Mouse (Mus musculus) hindbrain, embryonic 14.5 days (tissue): Measurements from ENCODE around the gene Med26. TPM values are rescaled to one million over a fixed set of nuclear protein-coding genes. Genes with fewer than 3 reads are reported as not detected.

Source experiments
- ATAC-seq: fragments of 200-750 bp; cut with Nextera tagmentation; 2 replicates; pipeline ENCODE4 v1.8.0; 2017; ENCODE audit warnings: moderate number of reproducible peaks, mild to moderate bottlenecking, moderate TSS enrichment, moderate library complexity; ENCODE audit not compliant: low FRiP score
- DNase-seq: peaks from one replicate; pipeline ENCODE4 v3.0.0-alpha.2; 2015; ENCODE audit warnings: low spot score
- H3K27ac ChIP-seq: fragments of 300-500 bp; sonication (generic); 2 replicates; pipeline ENCODE4 v1.5.1; 2014; ENCODE audit warnings: mild to moderate bottlenecking, moderate library complexity
- H3K27me3 ChIP-seq: fragments of 300-500 bp; sonication (generic); 2 replicates; pipeline ENCODE4 v1.6.1; 2014; ENCODE audit warnings: mild to moderate bottlenecking, low read length, mixed read lengths; ENCODE audit not compliant: control insufficient read depth, insufficient read depth
- H3K36me3 ChIP-seq: fragments of 300-500 bp; sonication (generic); replicated peaks from 2 replicates; pipeline ENCODE4 v1.6.1; 2014; ENCODE audit not compliant: control insufficient read depth, insufficient read depth
- H3K4me1 ChIP-seq: fragments of 300-500 bp; sonication (generic); replicated peaks from 2 replicates; pipeline ENCODE4 v1.6.1; 2014; ENCODE audit warnings: antibody characterized with exemption, low read length, mixed read lengths; ENCODE audit not compliant: control insufficient read depth, insufficient read depth
- H3K4me2 ChIP-seq: fragments of 300-500 bp; sonication (generic); replicated peaks from 2 replicates; pipeline ENCODE4 v1.6.1; 2014; ENCODE audit warnings: mild to moderate bottlenecking, moderate library complexity
- H3K4me3 ChIP-seq: fragments of 300-500 bp; sonication (generic); replicated peaks from 2 replicates; pipeline ENCODE4 v1.5.1; 2014; ENCODE audit warnings: mild to moderate bottlenecking, low read length
- H3K9ac ChIP-seq: fragments of 300-500 bp; sonication (generic); 2 replicates; pipeline ENCODE4 v1.6.1; 2014
- H3K9me3 ChIP-seq: fragments of 300-500 bp; sonication (generic); 2 replicates; pipeline ENCODE4 v1.6.1; 2016; ENCODE audit warnings: low read length; ENCODE audit not compliant: control insufficient read depth
- WGBS: fragments of 180-500 bp; shearing (Covaris S2); extraction: QIAGEN DNeasy Blood & Tissue Kit; methylation state at CpG from one replicate; pipeline ENCODE4 v1.1.7; 2014; 5-methylcytosine and 5-hydroxymethylcytosine counted together
- polyA plus RNA-seq: library from polyadenylated mRNA; unstranded; fragments of >200 nt; fragmentation: Nextera tagmentation; extraction: Ambion mirVana; gene quantifications from 2 replicates; pipeline ENCODE4 v1.2.1, GENCODE M21; 2014

Gene Med26
- polyA plus RNA-seq, 1 experiment from 2014 or later, result 13.4 TPM

GRCm38 (mm10) chr8:72496217-72496616, 51.9 kb downstream of the Med26 start:
- Histone ChIP-seq H3K27ac (no peak overlapping the region), H3K4me1 (peaks cover 17% of the 10 kb centered on the region), H3K36me3 (peaks cover 27% of the 10 kb centered on the region), H3K4me3 (no peak overlapping the region), H3K4me2 (no peak overlapping the region), H3K9ac (no peak overlapping the region), H3K27me3 (no peaks in the 10 kb centered on the region), H3K9me3 (no peaks in the 10 kb centered on the region)
- WGBS, result 92% methylated on average over 19 of the region's 19 CpGs
- ATAC-seq, result no peak
- no peak for DNase-seq

- 89% methylated on average over 23 of the region's 23 CpGs for WGBS
These were observed 52.5 kb downstream of the Med26 start for GRCm38 (mm10) chr8:72495411-72496111.

GRCm38 (mm10) chr8:72493381-72493780, 54.7 kb downstream of the Med26 start:
- no peak for DNase-seq
- no peaks in the 10 kb centered on the region for H3K9me3 ChIP-seq
- peak overlapping the region; percentile 58 for H3K27ac ChIP-seq
- H3K4me1 ChIP-seq, result peaks cover 20% of the 10 kb centered on the region
- ATAC-seq, result no peak
- peak overlapping the region; percentile 59 for H3K9ac ChIP-seq
- peaks cover 37% of the 10 kb centered on the region for H3K36me3 ChIP-seq
- H3K4me3 ChIP-seq, result peak overlapping the region; percentile 82
- H3K4me2 ChIP-seq, result peak overlapping the region; percentile 82
- H3K27me3 ChIP-seq, result no peaks in the 10 kb centered on the region
- WGBS, result 16% methylated on average over 8 of the region's 8 CpGs

More at GRCm38 (mm10) chr8:72495411-72496111, 52.5 kb downstream of the Med26 start:
- DNase-seq (no peak), ATAC-seq (no peak)
- Histone ChIP-seq H3K36me3 (peaks cover 27% of the 10 kb centered on the region), H3K9ac (no peak overlapping the region), H3K27me3 (no peaks in the 10 kb centered on the region), H3K27ac (no peak overlapping the region), H3K9me3 (no peaks in the 10 kb centered on the region), H3K4me2 (no peak overlapping the region), H3K4me3 (no peak overlapping the region), H3K4me1 (peaks cover 20% of the 10 kb centered on the region)

- Histone ChIP-seq H3K27ac (peak overlapping the region; percentile 82), H3K9me3 (no peaks in the 10 kb centered on the region), H3K27me3 (no peaks in the 10 kb centered on the region), H3K4me1 (peaks cover 20% of the 10 kb centered on the region), H3K36me3 (peaks cover 43% of the 10 kb centered on the region), H3K9ac (peak overlapping the region; percentile 77), H3K4me2 (peak overlapping the region; percentile 82), H3K4me3 (peak overlapping the region; percentile 82)
- ATAC-seq (peak; percentile 98), DNase-seq (peak; percentile 100)
- WGBS, result under 1% methylated on average over 50 of the region's 56 CpGs
These were observed 55.4 kb downstream of the Med26 start for GRCm38 (mm10) chr8:72492622-72493081.

GRCm38 (mm10) chr8:72491680-72492621, 56.1 kb downstream of the Med26 start, which contains the start of gene Slc35e1:
Gene Slc35e1 (minus strand): TSS chr8:72492614.
- Histone ChIP-seq H3K4me3 (peak within 1 kb of the TSS; percentile 82), H3K4me2 (peak within 1 kb of the TSS; percentile 82), H3K36me3 (peaks cover 49% of the 10 kb centered on the region), H3K9ac (peak within 1 kb of the TSS; percentile 77), H3K4me1 (peaks cover 20% of the 10 kb centered on the region), H3K27ac (peak within 1 kb of the TSS; percentile 82), H3K9me3 (no peaks in the 10 kb centered on the region), H3K27me3 (no peaks in the 10 kb centered on the region)
- 1% methylated on average over 73 of the region's 98 CpGs for WGBS
- peak; percentile 67 for ATAC-seq
- DNase-seq, result peak; percentile 28

GRCm38 (mm10) chr8:72491017-72491416, 57.1 kb downstream of the Med26 start:
- WGBS, result 91% methylated on average over 2 of the region's 2 CpGs
- no peak for ATAC-seq
- peaks cover 20% of the 10 kb centered on the region for H3K4me1 ChIP-seq
- H3K9ac ChIP-seq, result no peak overlapping the region; the same call in 1 of the 2 replicates
- no peaks in the 10 kb centered on the region for H3K9me3 ChIP-seq
- no peak overlapping the region for H3K27ac ChIP-seq
- peak overlapping the region; percentile 82 for H3K4me2 ChIP-seq
- H3K4me3 ChIP-seq, result no peak overlapping the region
- peaks cover 48% of the 10 kb centered on the region for H3K36me3 ChIP-seq
- no peak for DNase-seq
- H3K27me3 ChIP-seq, result no peaks in the 10 kb centered on the region

- H3K36me3 ChIP-seq, result peaks cover 63% of the 10 kb centered on the region
- no peak overlapping the region for H3K27ac ChIP-seq
- DNase-seq (no peak), ATAC-seq (no peak)
- H3K4me2 ChIP-seq, result no peak overlapping the region
- no peaks in the 10 kb centered on the region for H3K27me3 ChIP-seq
- no peak overlapping the region for H3K4me3 ChIP-seq
- peaks cover 9% of the 10 kb centered on the region for H3K4me1 ChIP-seq
- no peaks in the 10 kb centered on the region for H3K9me3 ChIP-seq
- H3K9ac ChIP-seq, result no peak overlapping the region
These were observed 61.1 kb downstream of the Med26 start for GRCm38 (mm10) chr8:72487014-72487413.

- Histone ChIP-seq H3K4me3 (no peak overlapping the region), H3K27me3 (no peaks in the 10 kb centered on the region), H3K4me2 (no peak overlapping the region), H3K27ac (no peak overlapping the region), H3K9ac (no peak overlapping the region), H3K36me3 (peaks cover 75% of the 10 kb centered on the region), H3K4me1 (no peaks in the 10 kb centered on the region), H3K9me3 (no peaks in the 10 kb centered on the region)
- WGBS, result 84% methylated on average over 6 of the region's 6 CpGs
- ATAC-seq, result no peak
- DNase-seq, result no peak
These were observed 62.4 kb downstream of the Med26 start for GRCm38 (mm10) chr8:72485456-72486199.
